Mouse (Mus musculus): Measurements from ENCODE around the gene Etv1. TPM values are rescaled to one million over a fixed set of nuclear protein-coding genes. Genes with fewer than 3 reads are reported as not detected.

The Etv1 gene
- total and polyA plus RNA-seq, 3 experiments: not detected

GRCm38 (mm10) chr12:38814010-38814786 lies 35.0 kb downstream of the Etv1 start:
- TF ChIP-seq UBTF (IDR thresholded peaks at IDR 0.05; ENCODE audit: borderline replicate concordance, insufficient read depth, low read depth, low read length): no peak
- TF ChIP-seq NELFE (IDR thresholded peaks at IDR 0.05; ENCODE audit: low read depth, low read length): no peak
- TF ChIP-seq TAL1 (IDR thresholded peaks at IDR 0.05; ENCODE audit: low read length): no peak
- H3K27ac ChIP-seq (ENCODE audit: control insufficient read depth, low read depth, low read length): no peak overlapping the region
- no peaks in the 10 kb centered on the region for H3K4me1 ChIP-seq (ENCODE audit: control insufficient read depth in 1 of 2, insufficient read depth in 2 of 2, low read length in 2 of 2)
- H3K9ac ChIP-seq (ENCODE audit: control insufficient read depth, low read depth, low read length, poor library complexity, severe bottlenecking): no peak overlapping the region
- H3K9me3 ChIP-seq (replicated peaks; ENCODE audit: insufficient read depth, low read length): no peaks in the 10 kb centered on the region
- H3K36me3 ChIP-seq (ENCODE audit: control insufficient read depth in 1 of 2, insufficient read depth in 2 of 2, low read length in 2 of 2): no peaks in the 10 kb centered on the region
- H3K27me3 ChIP-seq (ENCODE audit: control insufficient read depth in 1 of 2, insufficient read depth in 2 of 2, low read length in 2 of 2): no peaks in the 10 kb centered on the region
- H3K4me3 ChIP-seq (ENCODE audit: control insufficient read depth in 1 of 2, insufficient read depth in 1 of 2, low read depth in 2 of 2, low read length in 2 of 2): no peak overlapping the region
- DNase-seq (ENCODE audit: low read depth, low spot score): no peak
- no peaks in the 10 kb centered on the region for H3K79me2 ChIP-seq (ENCODE audit: control insufficient read depth, insufficient read depth, low read length, poor library complexity)

DNA sequence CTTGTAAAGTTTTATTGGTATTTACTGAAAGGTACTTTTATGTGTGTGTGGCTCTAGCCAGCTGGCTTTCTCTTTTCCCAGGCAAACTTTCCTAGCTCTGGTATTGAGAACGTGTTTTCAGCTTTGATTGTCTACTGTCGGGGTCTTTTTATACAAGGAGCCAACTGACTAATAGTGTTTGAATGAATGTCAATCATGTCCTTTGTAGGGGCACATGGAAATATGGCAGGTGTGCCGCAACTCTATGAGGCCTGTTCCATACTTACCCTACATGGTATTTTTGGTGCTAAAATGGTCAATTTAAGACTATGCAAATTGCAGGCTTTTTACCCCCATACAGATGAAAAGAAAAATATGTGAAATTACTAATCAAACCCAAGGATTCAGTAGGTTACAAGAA lies 37.1 kb downstream of the Etv1 start:
- H3K4me1 ChIP-seq (ENCODE audit: control insufficient read depth in 1 of 2, insufficient read depth in 2 of 2, low read length in 2 of 2): no peaks in the 10 kb centered on the region
- H3K9ac ChIP-seq (ENCODE audit: control insufficient read depth, low read depth, low read length, poor library complexity, severe bottlenecking): no peak overlapping the region
- H3K36me3 ChIP-seq (ENCODE audit: control insufficient read depth in 1 of 2, insufficient read depth in 2 of 2, low read length in 2 of 2): no peaks in the 10 kb centered on the region
- no peak for TF ChIP-seq POLR2AphosphoS5 (IDR thresholded peaks at IDR 0.05; ENCODE audit: borderline replicate concordance, low read depth, low read length)
- no peak for TF ChIP-seq MAZ (IDR thresholded peaks at IDR 0.05; ENCODE audit: low read depth, low read length)
- no peak for TF ChIP-seq NRF1 (IDR thresholded peaks at IDR 0.05; ENCODE audit: insufficient read depth, low read depth, low read length, poor library complexity, severe bottlenecking)
- TF ChIP-seq CHD1 (IDR thresholded peaks at IDR 0.05; ENCODE audit: low read depth, low read length): no peak
- no peak for TF ChIP-seq GATA1 (IDR thresholded peaks at IDR 0.05; ENCODE audit: low read depth, low read length)
- TF ChIP-seq SMC3 (IDR thresholded peaks at IDR 0.05; ENCODE audit: low read depth, low read length): no peak
- TF ChIP-seq UBTF (IDR thresholded peaks at IDR 0.05; ENCODE audit: borderline replicate concordance, insufficient read depth, low read depth, low read length): no peak
- TF ChIP-seq MAX (IDR thresholded peaks at IDR 0.05; ENCODE audit: low read length): no peak
- TF ChIP-seq E2F4 (IDR thresholded peaks at IDR 0.05; ENCODE audit: borderline replicate concordance, low read depth, low read length): no peak
- no peak for TF ChIP-seq POLR2A (IDR thresholded peaks at IDR 0.05; ENCODE audit: control insufficient read depth in 1 of 2, insufficient read depth in 1 of 2, low read depth in 1 of 2, low read length in 2 of 2, poor library complexity in 1 of 2)
- no peak for TF ChIP-seq MYC (IDR thresholded peaks at IDR 0.05; ENCODE audit: low read depth, low read length)
- TF ChIP-seq ZNF384 (IDR thresholded peaks at IDR 0.05; ENCODE audit: low read depth, low read length): no peak
- no peak overlapping the region for H3K27ac ChIP-seq (ENCODE audit: control insufficient read depth, low read depth, low read length)
- no peaks in the 10 kb centered on the region for H3K9me3 ChIP-seq (replicated peaks; ENCODE audit: insufficient read depth, low read length)
- H3K79me2 ChIP-seq (ENCODE audit: control insufficient read depth, insufficient read depth, low read length, poor library complexity): no peaks in the 10 kb centered on the region
- no peaks in the 10 kb centered on the region for H3K27me3 ChIP-seq (ENCODE audit: control insufficient read depth in 1 of 2, insufficient read depth in 2 of 2, low read length in 2 of 2)
- no peak for DNase-seq (ENCODE audit: low read depth, low spot score)
- no peak overlapping the region for H3K4me3 ChIP-seq (ENCODE audit: control insufficient read depth in 1 of 2, insufficient read depth in 1 of 2, low read depth in 2 of 2, low read length in 2 of 2)

GRCm38 (mm10) chr12:38818320-38818719 lies 39.1 kb downstream of the Etv1 start:
- no peaks in the 10 kb centered on the region for H3K9me3 ChIP-seq (replicated peaks; ENCODE audit: insufficient read depth, low read length)
- no peak for TF ChIP-seq ZC3H11A (IDR thresholded peaks at IDR 0.05; ENCODE audit: low read depth, low read length)
- no peak for TF ChIP-seq MAZ (IDR thresholded peaks at IDR 0.05; ENCODE audit: low read depth, low read length)
- no peak for TF ChIP-seq ELF1 (IDR thresholded peaks at IDR 0.05; ENCODE audit: low read depth, low read length)
- TF ChIP-seq CHD2 (IDR thresholded peaks at IDR 0.05; ENCODE audit: low read length): no peak
- no peak for TF ChIP-seq MEF2A (IDR thresholded peaks at IDR 0.05; ENCODE audit: extremely low read depth, insufficient replicate concordance, low read depth, low read length, poor library complexity, severe bottlenecking)
- TF ChIP-seq EP300 (IDR thresholded peaks at IDR 0.05; ENCODE audit: low read depth in 1 of 2, low read length in 2 of 2): no peak
- TF ChIP-seq SMC3 (IDR thresholded peaks at IDR 0.05; ENCODE audit: low read depth, low read length): no peak
- no peak for TF ChIP-seq ZNF384 (IDR thresholded peaks at IDR 0.05; ENCODE audit: low read depth, low read length)
- no peak for TF ChIP-seq ZKSCAN1 (IDR thresholded peaks at IDR 0.05; ENCODE audit: low read depth, low read length)
- TF ChIP-seq USF2 (IDR thresholded peaks at IDR 0.05; ENCODE audit: borderline replicate concordance in 1 of 2, insufficient read depth in 1 of 2, low read depth in 1 of 2, low read length in 2 of 2): no peak
- no peak for TF ChIP-seq MYB (IDR thresholded peaks at IDR 0.05; ENCODE audit: low read depth, low read length)
- no peak for TF ChIP-seq HCFC1 (IDR thresholded peaks at IDR 0.05; ENCODE audit: low read depth, low read length)
- TF ChIP-seq NRF1 (IDR thresholded peaks at IDR 0.05; ENCODE audit: insufficient read depth, low read depth, low read length, poor library complexity, severe bottlenecking): no peak
- TF ChIP-seq TAL1 (IDR thresholded peaks at IDR 0.05; ENCODE audit: low read length): no peak
- TF ChIP-seq MXI1 (IDR thresholded peaks at IDR 0.05; ENCODE audit: low read depth, low read length): no peak
- H3K9ac ChIP-seq (ENCODE audit: control insufficient read depth, low read depth, low read length, poor library complexity, severe bottlenecking): no peak overlapping the region
- no peak overlapping the region for H3K27ac ChIP-seq (ENCODE audit: control insufficient read depth, low read depth, low read length)
- no peaks in the 10 kb centered on the region for H3K4me1 ChIP-seq (ENCODE audit: control insufficient read depth in 1 of 2, insufficient read depth in 2 of 2, low read length in 2 of 2)
- DNase-seq (ENCODE audit: low read depth, low spot score): no peak
- H3K4me3 ChIP-seq (ENCODE audit: control insufficient read depth in 1 of 2, insufficient read depth in 1 of 2, low read depth in 2 of 2, low read length in 2 of 2): no peak overlapping the region
- H3K36me3 ChIP-seq (ENCODE audit: control insufficient read depth in 1 of 2, insufficient read depth in 2 of 2, low read length in 2 of 2): no peaks in the 10 kb centered on the region
- no peaks in the 10 kb centered on the region for H3K79me2 ChIP-seq (ENCODE audit: control insufficient read depth, insufficient read depth, low read length, poor library complexity)
- no peaks in the 10 kb centered on the region for H3K27me3 ChIP-seq (ENCODE audit: control insufficient read depth in 1 of 2, insufficient read depth in 2 of 2, low read length in 2 of 2)
